Mouse (Mus musculus) R1 (cell line): Measurements from ENCODE around the gene Zbtb48.

Experiments
- DNase-seq: peaks from one replicate; pipeline ENCODE4 v3.0.0-alpha.2; 2018; ENCODE audit warnings: low read depth, low spot score

The Zbtb48 gene

DNA sequence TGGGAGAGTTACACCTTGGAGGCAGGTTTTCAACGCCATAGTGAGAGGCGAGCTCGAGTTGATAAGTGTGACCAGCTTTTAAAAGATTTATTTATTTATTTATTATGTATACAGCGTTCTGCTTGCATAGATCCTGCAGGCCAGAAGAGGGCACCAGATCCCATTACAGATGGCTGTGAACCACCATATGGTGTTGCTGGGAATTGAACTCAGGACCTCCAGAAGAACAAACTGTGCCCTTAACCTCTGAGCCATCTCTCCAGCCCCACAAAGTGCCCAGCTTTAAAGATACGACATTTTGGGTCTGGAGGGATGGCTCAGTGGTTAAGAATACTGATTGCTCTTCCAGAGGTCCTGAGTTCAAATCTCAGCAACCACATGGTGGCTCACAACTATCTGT is 1.6 kb upstream of the Zbtb48 start:
- DNase-seq = no peak

DNA sequence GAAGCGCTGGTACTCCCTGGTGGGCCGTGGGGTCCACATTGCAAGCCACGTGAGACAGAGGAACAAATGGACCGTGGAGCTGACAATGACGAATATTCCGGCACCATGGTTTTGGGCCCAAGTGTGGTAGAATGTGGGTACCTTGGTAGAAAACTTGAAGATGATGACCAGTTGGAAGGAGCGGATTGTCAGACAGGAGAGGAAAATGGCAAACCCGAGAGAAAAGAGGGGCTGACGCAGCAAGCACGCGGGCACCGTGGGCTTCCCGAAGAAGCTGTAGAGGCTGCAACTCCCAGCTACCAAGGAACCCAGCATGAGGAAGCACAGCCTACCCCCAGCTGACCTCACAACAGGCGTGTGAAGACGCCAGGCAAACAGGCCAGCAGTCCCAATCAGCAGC is 985 bp upstream of the Zbtb48 start:
- no peak for DNase-seq

DNA sequence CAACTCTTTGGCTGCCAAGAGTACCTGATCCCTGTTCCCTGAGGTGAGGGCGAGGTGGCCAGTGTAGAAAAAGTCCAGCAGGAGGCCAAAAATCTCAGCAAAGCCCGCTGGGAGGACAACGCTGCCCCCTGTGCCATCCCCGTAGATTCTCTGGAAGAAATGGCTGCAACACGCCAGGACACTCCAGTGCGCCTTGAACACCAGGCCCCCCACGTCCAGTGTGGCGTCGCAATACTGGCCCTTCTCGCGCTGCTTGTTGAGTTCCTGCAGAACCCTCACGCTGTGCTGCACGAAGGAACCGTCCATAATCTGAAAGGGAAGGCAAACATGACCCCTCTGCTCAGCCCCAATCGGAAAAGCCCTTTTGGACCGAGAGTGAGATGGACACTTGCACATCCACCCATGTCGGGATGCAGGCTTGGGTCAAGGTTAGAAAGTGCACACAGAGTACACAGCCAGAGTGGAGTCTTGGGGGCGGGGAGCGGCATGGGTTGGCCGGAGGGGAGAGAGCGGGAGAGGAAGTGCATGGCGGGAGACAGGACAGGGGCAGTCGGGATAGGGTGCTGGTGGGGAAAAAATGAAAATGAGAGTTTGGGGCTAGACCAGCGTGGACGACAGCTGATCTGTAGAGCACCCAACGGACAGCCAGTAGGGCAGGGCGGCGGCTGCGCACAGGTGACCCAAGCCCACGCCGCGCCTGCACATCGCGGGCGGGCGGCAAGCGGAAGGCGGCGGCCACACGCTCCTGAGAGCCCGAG is 541 bp downstream of the Zbtb48 start:
- peak; percentile 77 for DNase-seq

DNA sequence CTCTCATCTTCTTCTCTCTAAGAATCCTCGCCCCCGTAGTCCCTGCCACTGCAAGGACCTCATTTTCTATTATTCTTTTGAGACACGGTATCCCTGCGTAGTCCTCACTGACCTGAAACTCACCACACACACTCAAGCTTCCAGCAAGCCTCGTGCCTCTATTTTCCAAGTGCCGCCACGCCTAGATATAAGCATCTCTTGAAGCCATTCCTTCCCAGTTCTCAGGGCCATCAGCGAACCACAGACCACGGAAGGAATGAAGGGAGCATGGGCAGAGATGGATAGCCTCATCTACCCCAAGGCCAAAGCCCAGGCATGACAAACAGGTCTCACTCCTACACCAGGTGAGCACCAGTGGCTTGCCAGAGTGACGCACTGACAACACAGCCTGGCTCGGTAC is 2.9 kb downstream of the Zbtb48 start:
- no peak for DNase-seq

DNA sequence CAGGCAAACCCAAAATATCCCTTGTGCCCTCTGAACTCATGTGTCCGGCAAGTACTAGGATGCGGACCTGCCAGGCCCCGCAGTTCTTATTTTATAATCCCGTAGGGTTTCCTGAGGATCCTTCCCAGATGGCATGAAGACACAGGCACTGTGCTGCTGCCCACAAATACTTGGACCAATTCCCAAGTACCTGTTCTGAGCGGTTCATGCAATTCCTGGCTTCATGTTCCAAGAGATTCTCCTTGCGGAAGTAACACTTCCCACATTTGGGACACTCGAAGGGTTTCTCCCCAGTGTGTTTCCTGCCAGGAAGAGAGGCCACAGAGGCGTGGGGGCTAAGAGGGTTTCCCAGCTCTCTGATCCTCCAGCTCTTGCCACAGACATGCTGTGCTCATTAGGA is 5.0 kb downstream of the Zbtb48 start:
- DNase-seq = no peak

DNA sequence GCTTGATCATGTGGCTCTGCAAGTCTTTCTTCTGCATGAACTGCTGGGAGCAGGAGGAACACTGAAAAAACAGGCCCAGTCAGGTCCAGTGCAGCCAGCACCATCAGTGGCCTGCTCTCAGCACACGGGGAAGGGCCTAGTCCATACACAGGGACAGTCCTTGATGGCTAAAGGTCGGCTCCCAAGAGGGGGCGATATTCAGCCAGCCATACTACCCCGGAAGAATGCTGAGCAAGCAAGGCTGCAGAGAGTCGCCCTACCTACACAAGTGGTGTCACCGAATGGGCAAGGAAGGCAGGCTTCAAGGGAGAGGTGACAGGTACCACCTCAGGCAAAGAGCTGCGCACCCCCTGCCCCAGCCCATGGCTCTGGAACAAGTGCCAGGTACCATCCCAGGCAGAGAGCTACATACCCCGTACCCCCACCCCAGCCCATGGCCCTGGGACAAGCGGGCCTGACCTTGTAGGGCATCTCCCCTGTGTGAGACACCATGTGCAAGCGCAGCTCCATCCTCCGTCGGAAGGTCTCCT is 5.8 kb downstream of the Zbtb48 start:
- DNase-seq = no peak

DNA sequence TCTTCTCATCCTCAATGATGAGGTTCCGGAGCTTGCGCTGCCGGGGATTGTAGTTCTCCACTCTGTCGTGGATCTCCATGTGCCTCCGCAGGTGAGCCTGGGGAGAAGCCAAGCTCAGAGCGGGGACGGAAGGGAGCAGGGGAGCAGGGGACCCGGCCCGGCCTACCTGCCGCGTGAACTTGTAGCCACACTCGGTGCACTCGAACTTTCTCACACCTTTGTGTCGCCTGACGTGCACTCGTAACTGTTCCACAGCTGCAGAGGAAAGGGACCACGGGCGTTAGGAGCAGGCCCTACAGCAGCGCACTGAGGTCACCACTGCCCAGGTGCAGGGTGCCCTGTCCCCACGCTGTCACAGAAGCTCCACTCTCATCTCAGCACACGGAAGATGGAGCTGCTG is 7.4 kb downstream of the Zbtb48 start:
- no peak for DNase-seq

DNA sequence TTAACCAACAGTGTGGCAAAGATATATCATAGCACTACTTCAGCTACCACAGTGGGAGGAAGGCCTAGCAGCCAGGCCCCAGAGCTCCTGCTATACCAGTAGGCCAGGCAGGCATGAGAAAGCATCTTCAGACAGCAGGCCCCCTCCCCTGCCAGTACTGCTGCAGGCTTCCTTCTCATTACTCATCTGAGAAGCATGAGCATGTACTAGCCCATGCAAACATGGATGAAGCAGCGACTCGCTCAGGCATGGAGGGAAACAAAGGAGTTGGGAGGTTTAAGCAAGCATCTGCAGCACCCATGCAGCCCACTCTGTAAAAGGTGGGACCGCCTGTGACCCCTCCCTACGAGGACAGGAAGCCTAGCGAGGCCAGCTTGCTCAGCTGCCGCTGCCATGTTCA is 8.4 kb downstream of the Zbtb48 start:
- no peak for DNase-seq

DNA sequence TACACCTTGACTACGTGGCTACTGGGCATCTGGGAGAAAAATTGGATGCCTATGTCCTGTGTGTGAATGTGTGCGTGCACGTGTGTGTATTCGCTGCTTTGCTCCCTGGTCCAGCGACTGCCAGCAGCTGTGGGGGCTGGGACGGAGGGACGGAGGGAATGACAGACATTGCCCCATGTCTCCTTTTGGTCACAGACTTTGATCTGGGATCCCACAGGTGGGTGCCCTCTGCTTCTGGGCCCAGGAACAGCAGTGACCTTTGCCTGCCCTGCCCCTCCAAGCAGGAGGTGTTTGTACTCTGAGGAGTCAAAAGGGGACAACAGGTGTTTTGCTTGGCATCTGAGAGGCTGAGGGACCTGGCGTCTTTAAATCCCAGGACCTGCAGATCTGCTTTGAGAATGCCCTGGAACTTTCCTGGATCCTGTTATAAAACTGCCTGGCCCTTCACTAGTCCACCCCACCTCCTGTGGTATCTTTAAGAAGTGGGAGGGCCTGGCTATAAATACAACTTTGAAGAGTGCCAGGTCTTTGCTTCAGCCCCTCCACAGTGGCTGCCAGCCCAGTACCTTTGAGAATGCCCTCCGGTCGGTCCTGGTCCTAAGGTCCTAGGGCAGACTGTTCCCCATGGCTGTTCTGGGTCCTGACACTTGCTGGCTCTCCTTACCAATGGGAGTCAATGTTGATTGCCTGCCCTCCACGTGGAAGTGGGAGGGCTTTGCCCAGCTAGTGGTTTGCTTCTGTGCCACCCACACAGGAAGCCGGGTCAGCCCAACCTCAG is 14.2 kb downstream of the Zbtb48 start:
- no peak for DNase-seq

DNA sequence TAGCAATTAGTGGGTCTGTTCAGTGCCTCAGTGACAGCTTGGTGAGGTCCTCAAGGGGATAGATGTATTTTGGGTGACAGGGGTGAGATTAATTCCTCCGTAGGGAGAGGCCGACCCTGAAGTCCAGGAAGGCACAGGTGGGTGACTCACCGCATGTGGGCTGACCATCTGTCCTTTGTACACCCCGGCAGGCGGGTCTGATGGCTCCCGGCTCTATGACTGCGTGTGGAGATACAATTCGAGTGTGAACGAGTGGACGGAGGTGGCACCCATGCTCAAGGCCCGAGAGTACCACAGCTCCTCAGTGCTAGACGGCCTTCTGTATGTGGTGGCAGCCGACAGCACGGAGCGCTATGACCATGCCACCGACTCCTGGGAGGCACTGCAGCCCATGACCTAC is 15.4 kb downstream of the Zbtb48 start:
- no peak for DNase-seq

DNA sequence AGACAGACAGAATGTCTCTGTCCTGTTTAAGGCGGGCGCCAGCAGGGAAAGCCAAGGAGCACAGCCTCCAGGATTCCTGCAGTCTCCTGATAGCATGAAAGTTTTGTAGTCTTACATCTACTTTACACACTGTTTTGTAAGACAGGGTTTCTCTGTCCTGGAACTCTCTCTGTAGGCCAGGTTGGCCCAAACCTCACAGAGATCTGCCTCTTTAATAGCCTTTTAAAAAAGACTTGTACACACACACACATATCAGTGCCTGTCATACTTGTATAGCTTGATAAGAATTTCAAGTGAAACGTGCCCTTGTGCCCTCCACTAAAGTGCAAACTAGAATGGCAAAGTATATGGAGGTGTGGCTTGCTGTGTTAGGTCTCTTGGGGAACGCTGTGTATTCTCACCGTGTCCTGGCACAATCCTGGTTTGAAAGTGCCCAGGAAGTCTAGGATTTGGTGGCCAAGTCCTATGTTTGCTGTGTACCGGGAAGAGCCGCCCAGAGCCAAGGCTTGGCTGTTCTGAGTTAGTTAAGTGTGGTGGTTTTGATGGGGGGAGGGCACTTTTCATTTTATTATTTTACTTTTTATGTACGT is 16.2 kb downstream of the Zbtb48 start:
- DNase-seq = no peak

DNA sequence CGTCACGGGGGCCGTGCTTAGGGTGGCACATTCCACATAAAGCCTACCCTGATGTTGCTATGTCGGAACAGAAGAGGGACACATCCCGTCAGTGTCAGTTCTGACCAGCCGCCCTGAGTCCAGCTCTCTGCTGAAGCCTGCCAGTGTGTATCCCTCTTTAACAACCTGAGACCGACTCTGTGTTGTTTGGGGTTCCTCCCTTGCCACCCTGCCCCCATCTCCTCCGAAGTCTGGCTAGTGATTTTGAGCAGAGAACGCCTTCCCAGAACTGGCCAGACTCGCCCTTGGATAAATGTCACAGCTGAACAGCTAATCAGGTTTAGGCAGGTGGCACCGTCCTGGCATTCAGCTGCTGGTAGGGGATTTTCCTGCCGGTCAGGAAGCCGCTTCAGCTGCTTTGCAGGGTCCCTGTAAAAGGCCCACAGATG is 16.8 kb downstream of the Zbtb48 start:
- no peak for DNase-seq

DNA sequence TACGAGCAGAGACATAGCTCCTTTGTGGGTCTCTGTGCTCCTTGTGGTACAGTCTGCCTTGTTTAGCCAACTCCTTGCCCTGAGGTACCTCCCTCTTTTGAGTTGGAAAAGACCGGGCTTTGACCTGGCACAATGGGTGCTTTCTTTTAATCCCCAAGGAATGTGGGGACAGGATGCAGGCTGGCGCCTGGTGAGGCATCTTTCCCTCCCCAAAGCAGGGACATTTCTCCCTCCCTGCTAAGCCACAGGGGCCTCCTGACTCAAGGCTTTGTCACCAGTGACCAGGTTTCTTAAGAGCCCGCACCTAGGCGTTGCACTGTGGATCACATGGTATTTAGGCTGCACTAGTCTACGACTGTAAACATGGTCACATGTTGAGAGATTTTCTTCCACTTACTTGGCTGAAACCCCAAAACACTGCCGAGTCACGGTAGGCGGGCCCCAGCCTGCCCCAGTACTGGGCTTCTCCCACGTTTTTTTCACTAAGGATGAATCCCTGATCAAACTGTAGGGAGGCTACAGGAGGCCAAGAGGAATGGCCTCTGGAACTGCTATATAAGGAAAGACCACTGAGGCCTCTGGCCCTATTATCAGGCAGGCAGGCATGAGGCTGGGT is 17.3 kb downstream of the Zbtb48 start:
- peak; percentile 79 for DNase-seq

DNA sequence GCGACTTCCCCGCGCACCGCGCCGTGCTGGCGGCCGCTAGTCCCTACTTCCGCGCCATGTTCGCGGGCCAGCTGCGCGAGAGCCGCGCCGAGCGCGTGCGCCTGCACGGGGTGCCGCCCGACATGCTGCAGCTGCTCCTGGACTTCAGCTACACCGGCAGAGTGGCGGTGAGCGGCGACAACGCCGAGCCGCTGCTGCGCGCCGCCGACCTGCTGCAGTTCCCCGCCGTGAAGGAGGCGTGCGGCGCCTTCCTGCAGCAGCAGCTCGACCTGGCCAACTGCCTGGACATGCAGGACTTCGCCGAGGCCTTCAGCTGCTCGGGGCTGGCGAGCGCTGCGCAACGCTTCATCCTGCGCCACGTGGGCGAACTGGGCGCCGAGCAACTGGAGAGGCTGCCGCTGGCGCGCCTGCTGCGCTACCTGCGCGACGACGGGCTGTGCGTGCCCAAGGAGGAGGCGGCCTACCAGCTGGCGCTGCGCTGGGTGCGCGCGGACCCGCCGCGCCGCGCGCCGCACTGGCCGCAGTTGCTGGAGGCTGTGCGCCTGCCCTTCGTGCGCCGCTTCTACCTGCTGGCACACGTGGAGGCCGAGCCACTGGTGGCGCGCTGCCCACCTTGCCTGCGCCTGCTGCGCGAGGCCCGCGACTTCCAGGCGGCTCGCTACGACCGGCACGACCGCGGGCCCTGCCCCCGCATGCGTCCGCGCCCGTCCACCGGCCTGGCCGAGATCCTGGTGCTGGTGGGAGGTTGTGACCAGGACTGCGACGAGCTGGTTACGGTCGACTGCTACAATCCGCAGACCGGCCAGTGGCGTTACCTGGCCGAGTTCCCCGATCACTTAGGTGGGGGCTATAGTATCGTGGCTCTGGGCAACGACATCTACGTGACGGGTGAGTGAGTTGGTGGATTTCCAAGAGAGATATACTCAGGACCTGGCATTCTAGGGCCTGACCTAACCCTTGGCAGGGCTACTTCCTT is 18.1 kb downstream of the Zbtb48 start:
- DNase-seq = peak; percentile 75

DNA sequence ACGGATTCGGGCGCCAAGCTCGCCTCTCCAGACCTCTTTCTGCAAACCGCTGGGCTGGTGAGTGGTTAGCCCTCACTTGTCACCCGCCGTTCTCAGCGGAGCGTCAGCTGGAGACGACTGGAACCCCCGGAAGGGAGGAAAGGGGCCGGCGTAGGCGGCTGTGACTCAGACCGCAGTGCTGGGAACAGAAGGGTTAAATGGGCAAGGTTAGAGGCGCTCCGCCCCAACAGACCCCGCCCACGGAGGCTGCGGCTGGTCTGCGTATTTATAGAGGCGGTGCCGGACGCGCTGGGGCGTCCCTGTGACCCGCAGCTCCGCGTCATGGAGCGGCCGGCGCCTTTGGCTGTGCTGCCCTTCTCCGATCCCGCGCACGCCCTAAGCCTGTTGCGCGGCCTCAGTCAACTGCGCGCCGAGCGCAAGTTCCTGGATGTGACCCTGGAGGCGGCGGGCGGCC is 18.8 kb downstream of the Zbtb48 start, which contains the start of gene Klhl21:
TSS of gene Klhl21 (plus strand) at position 182 of the 454 bp plus-strand sequence.
- DNase-seq = peak; percentile 95

DNA sequence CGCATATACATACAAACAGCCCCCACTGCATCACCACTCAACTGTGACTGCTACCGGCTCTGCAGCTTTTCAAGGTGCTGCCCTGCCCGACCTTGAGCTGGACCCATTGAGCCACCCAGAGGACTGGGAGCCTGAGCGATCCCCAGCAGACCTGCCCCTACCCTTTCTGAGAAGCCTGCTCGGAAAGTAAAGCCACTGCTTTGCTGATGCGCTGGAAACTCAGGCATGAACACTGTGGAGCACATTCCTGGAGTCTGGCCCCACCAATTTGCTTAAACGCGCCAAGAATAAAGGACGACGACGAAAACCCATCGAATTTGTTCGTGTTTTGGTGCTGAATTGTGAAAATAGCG is 19.3 kb downstream of the Zbtb48 start:
- no peak for DNase-seq

DNA sequence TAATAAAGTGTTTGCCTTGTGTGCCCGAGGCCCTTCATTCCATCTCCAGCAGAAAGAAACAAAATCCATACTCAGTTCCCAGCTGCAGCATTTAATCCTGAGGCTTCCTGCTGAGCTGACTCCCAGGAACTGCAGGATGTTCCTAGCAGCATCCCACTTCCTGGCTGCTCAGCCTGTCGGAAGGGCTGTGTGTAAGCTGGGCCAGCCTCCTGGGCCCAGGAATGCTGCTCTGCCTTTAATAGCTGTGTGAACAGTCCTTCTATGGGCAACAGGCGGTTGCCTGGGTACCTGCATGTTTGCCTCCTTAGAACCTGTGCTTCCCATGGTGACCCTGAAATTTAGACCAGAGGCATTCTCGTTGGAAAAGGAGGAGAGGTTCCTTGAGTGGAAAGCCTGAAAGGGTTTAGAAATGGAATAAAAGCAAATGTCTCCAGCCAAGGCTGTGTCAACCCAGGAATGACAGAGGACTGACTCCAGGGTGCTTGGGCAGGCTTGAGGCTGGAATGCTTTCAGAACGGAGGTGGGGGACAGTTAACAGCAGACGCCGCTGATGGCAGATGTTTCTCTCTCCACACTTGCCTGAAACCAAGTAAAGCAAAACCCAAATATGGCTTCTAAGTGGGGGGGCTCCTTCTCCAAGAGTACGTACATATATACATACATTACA is 19.9 kb downstream of the Zbtb48 start:
- peak; percentile 70 for DNase-seq

DNA sequence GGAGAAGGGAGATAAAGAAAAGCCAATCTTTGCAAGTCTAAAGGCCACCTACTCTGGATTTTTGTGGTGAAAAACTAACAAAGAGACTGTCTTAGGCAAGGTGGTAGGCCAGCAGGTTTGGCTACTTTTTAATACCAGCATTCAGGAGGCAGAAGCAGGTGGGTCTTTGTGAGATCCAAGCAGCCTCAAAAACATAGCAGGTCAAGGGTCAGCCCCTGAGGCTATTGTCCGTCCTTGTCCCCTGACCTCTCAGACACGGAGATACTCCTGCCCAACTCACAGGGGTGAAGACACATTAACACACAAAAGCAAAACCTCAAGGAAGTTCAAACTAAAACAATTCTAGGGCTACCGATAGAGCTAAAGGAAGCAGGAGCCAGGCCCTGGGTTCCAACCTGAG is 20.7 kb downstream of the Zbtb48 start:
- DNase-seq = no peak

DNA sequence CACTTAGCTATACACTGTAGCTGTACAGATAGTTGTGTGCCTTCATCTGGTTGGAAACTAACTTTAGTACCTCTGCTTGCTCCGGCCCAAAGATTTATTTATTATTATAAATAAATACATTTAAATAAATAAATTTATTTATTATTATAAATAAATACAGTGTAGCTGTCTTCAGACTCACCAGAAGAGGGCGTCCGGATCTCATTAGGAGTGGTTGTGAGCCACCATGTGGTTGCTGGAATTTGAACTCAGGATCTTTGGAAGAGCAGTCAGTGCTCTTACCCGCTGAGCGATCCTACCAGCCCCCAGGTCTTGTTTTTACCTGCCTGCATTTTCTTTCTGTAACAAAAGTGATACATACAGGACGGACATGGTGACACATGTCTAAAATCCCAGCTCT is 21.3 kb downstream of the Zbtb48 start:
- DNase-seq = no peak

DNA sequence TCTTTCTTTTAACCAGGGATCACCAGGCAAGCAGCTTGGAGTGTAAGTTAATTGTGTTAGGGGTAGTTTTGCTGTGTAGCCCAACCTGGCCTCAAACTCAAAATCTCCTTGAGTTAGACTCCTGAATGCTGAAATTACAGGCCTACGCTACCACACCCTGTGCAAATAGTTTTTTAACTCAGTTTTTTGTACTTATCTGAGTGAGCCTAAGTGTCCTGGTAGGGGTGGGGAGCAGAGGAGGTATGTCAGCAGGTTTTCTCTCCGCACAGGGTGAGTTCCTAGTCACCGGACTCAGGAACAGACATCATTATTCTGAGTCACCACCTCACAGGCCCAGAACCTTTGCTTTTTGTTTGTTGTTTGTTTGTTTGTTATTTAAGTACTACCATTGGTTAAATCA is 25.4 kb downstream of the Zbtb48 start:
- no peak for DNase-seq
